In genomic region chr17:10510467-10510866, GRCm38 (mm10) we compare ENCODE assay signal across 15 mouse cellular contexts.
DNase-seq lines count a peak whose midpoint lies in the region; TF ChIP-seq lines count a peak whose summit lies in the region.
"Had no signal": no experiment of that assay in that cellular context is flagged by ENCODE, and none has a peak within 500 bp of the region (broad histone marks: within the 10 kb centered on the region; RNA-seq: fewer than 3 reads in every experiment).

No protein-coding gene starts in this region.

- H3K9ac ChIP-seq in heart, adult 2 months (ENCODE audit: low read depth, low read length), result no peak overlapping the region
- H3K9ac ChIP-seq: forebrain, postnatal 0 days; hindbrain, embryonic 13.5 days had no signal

- no peaks in the 10 kb centered on the region for H3K27me3 ChIP-seq in heart, adult 2 months (ENCODE audit: control insufficient read depth, insufficient read depth, low read length)
- no peaks in the 10 kb centered on the region for H3K27me3 ChIP-seq in heart, embryonic 10.5 days (ENCODE audit: insufficient read depth, poor library complexity, severe bottlenecking)
- H3K27me3 ChIP-seq: hindbrain, embryonic 13.5 days had no signal

- H3K4me3 ChIP-seq in heart, adult 2 months, result no peak overlapping the region
- no peak overlapping the region for H3K4me3 ChIP-seq in heart, embryonic 10.5 days
- H3K4me3 ChIP-seq in layer of hippocampus, adult 2 months, result no peak overlapping the region
- H3K4me3 ChIP-seq: embryonic facial prominence, embryonic 10.5 days; hindbrain, embryonic 13.5 days had no signal

- no peak for TF ChIP-seq CTCF in heart, adult 2 months (IDR thresholded peaks at IDR 0.05)
- TF ChIP-seq CTCF in layer of hippocampus, adult 2 months (conservative IDR thresholded peaks at IDR 0.05), result no peak

- intact Hi-C loops in heart, adult 2 months (cut with DNase I), result no loop called here

- no peak for TF ChIP-seq EP300 in heart, adult 2 months (IDR thresholded peaks at IDR 0.05; ENCODE audit: insufficient read depth, low read depth, low read length)

- no peaks in the 10 kb centered on the region for H3K36me3 ChIP-seq in heart, adult 2 months (ENCODE audit: control insufficient read depth, insufficient read depth, low read length)
- no peaks in the 10 kb centered on the region for H3K36me3 ChIP-seq in heart, embryonic 10.5 days
- H3K36me3 ChIP-seq: embryonic facial prominence, embryonic 10.5 days; hindbrain, embryonic 13.5 days had no signal

- no peaks in the 10 kb centered on the region for H3K9me3 ChIP-seq in heart, embryonic 10.5 days
- H3K9me3 ChIP-seq: embryonic facial prominence, embryonic 10.5 days; hindbrain, embryonic 13.5 days had no signal

- DNase-seq in gastrocnemius, adult 18-20 months (ENCODE audit: low spot score), result peak; percentile 20
- DNase-seq in gastrocnemius, postnatal 4 days (ENCODE audit: low spot score in 2 of 2), result no peak
- peak in 1 of 2 experiments; percentile 36 for DNase-seq in heart, adult 2 months
- no peak for DNase-seq in heart, embryonic 10.5 days (ENCODE audit: low spot score)
- no peak for DNase-seq in layer of hippocampus, adult 2 months (ENCODE audit: low spot score in 2 of 2)
- no peak for DNase-seq in layer of hippocampus, adult 11-12 months (ENCODE audit: low spot score)
- DNase-seq: adrenal gland, adult 2 months; adrenal gland, postnatal 25 days; cerebellum, adult 2 months; cerebellum, postnatal 10 days; forebrain, postnatal 0 days; gastrocnemius, postnatal 25 days had no signal

- 57% methylated on average over 5 of the region's 5 CpGs for WGBS in heart, adult 2 months
- WGBS in heart, embryonic 10.5 days, result 79% methylated on average over 5 of the region's 5 CpGs

- peak overlapping the region; percentile 43 for H3K27ac ChIP-seq in heart, adult 2 months
- H3K27ac ChIP-seq in heart, embryonic 10.5 days, result no peak overlapping the region
- peak overlapping the region; percentile 92 for H3K27ac ChIP-seq in layer of hippocampus, adult 2 months
- H3K27ac ChIP-seq: embryonic facial prominence, embryonic 10.5 days; hindbrain, embryonic 13.5 days; hindbrain, postnatal 0 days had no signal

- no peaks in the 10 kb centered on the region for H3K79me2 ChIP-seq in heart, adult 2 months (replicated peaks; ENCODE audit: control insufficient read depth, insufficient read depth, low read length)

- peaks cover 1% of the 10 kb centered on the region; the same call in 1 of the 2 replicates for H3K4me1 ChIP-seq in heart, adult 2 months (ENCODE audit: control insufficient read depth, insufficient read depth, low read length)
- peaks cover 7% of the 10 kb centered on the region for H3K4me1 ChIP-seq in heart, embryonic 10.5 days

- no peak for TF ChIP-seq POLR2A in heart, adult 2 months (IDR thresholded peaks at IDR 0.05; ENCODE audit: insufficient read depth, low read depth, low read length)
